Mouse (Mus musculus) heart, postnatal 0 days (tissue): ENCODE measurements around the gene Srarp. TPM values are rescaled to one million over a fixed set of nuclear protein-coding genes. Genes with fewer than 3 reads are reported as not detected.

Source experiments
- ATAC-seq: fragments of 200-750 bp; cut with Nextera tagmentation; 2 replicates; pipeline ENCODE4 v1.8.0; 2017; ENCODE audit warnings: low read depth, moderate number of reproducible peaks, moderate library complexity; ENCODE audit not compliant: insufficient read depth
- DNase-seq: peaks from one replicate; pipeline ENCODE4 v3.0.0-alpha.2; 2016; ENCODE audit warnings: low spot score
- H3K27ac ChIP-seq: fragments of 300-500 bp; sonication (generic); 2 replicates; pipeline ENCODE4 v1.5.1; 2014; ENCODE audit warnings: low read depth, mild to moderate bottlenecking
- H3K27me3 ChIP-seq: fragments of 300-500 bp; sonication (generic); 2 replicates; pipeline ENCODE4 v1.6.1; 2014; ENCODE audit warnings: low read length, mixed read lengths; ENCODE audit not compliant: control insufficient read depth, insufficient read depth
- H3K36me3 ChIP-seq: fragments of 300-500 bp; sonication (generic); replicated peaks from 2 replicates; pipeline ENCODE4 v1.6.1; 2014; ENCODE audit warnings: low read length, mixed read lengths; ENCODE audit not compliant: control insufficient read depth, insufficient read depth
- H3K4me1 ChIP-seq: fragments of 300-500 bp; sonication (generic); 2 replicates; pipeline ENCODE4 v1.6.1; 2014; ENCODE audit warnings: antibody characterized with exemption; ENCODE audit not compliant: control insufficient read depth, insufficient read depth
- H3K4me2 ChIP-seq: fragments of 300-500 bp; sonication (generic); 2 replicates; pipeline ENCODE4 v1.6.1; 2014; ENCODE audit warnings: low read depth, mild to moderate bottlenecking, low read length, moderate library complexity
- H3K4me3 ChIP-seq: fragments of 300-500 bp; sonication (generic); 2 replicates; pipeline ENCODE4 v1.5.1; 2014; ENCODE audit warnings: low read depth, low read length
- H3K9ac ChIP-seq: fragments of 300-500 bp; sonication (generic); replicated peaks from 2 replicates; pipeline ENCODE4 v1.6.1; 2014; ENCODE audit warnings: low read depth, low read length, mixed read lengths
- H3K9me3 ChIP-seq: fragments of 300-500 bp; sonication (generic); replicated peaks from 2 replicates; pipeline ENCODE4 v1.6.1; 2016; ENCODE audit warnings: low read length; ENCODE audit not compliant: control insufficient read depth
- CTCF ChIP-seq: IDR thresholded peaks from 2 replicates; pipeline ENCODE4 v1.5.1; 2016; ENCODE audit warnings: antibody characterized with exemption, control low read depth, low read depth
- EP300 ChIP-seq: IDR thresholded peaks from 2 replicates; pipeline ENCODE4 v1.6.1; 2016; ENCODE audit warnings: antibody characterized with exemption, low read depth
- WGBS: fragments of 180-500 bp; shearing (Covaris S2); extraction: QIAGEN DNeasy Blood & Tissue Kit; methylation state at CpG from one replicate; pipeline ENCODE4 v1.1.7; 2014; 5-methylcytosine and 5-hydroxymethylcytosine counted together
- polyA plus RNA-seq: library from polyadenylated mRNA; unstranded; fragments of >200 nt; fragmentation: Nextera tagmentation; extraction: Ambion mirVana; gene quantifications from 2 replicates; pipeline ENCODE4 v1.2.1, GENCODE M21; 2015
- total RNA-seq: library from RNA; depleted of rRNA; stranded (reverse); fragments of >200 nt; gene quantifications from 2 replicates; pipeline ENCODE4 v1.2.3, GENCODE M21; 2014; ENCODE audit warnings: low replicate concordance

Srarp gene
- total and polyA plus RNA-seq, 2 experiments from 2014 or later = not detected

- Histone ChIP-seq H3K27me3 (no peaks in the 10 kb centered on the region), H3K9me3 (no peaks in the 10 kb centered on the region; the same call in 1 of the 2 replicates), H3K4me2 (no peak overlapping the region), H3K36me3 (peaks cover 98% of the 10 kb centered on the region), H3K27ac (no peak overlapping the region), H3K9ac (no peak overlapping the region), H3K4me3 (no peak overlapping the region), H3K4me1 (no peaks in the 10 kb centered on the region)
- WGBS = 77% methylated on average over 15 of the region's 15 CpGs
- peak; percentile 18; the same call in 1 of the 2 replicates for TF ChIP-seq CTCF
- no peak for TF ChIP-seq EP300
- DNase-seq (no peak), ATAC-seq (no peak)
These were observed 31.1 kb upstream of the Srarp start for GRCm38 (mm10) chr4:141466844-141467580.

GRCm38 (mm10) chr4:141466289-141466795 lies 30.4 kb upstream of the Srarp start:
- H3K36me3 ChIP-seq = peaks cover 96% of the 10 kb centered on the region
- H3K4me2 ChIP-seq = no peak overlapping the region

GRCm38 (mm10) chr4:141465512-141466288 lies 29.8 kb upstream of the Srarp start:
- Histone ChIP-seq H3K4me2 (no peak overlapping the region), H3K4me3 (no peak overlapping the region), H3K36me3 (peaks cover 90% of the 10 kb centered on the region), H3K4me1 (no peaks in the 10 kb centered on the region), H3K27me3 (no peaks in the 10 kb centered on the region), H3K27ac (no peak overlapping the region), H3K9ac (no peak overlapping the region), H3K9me3 (no peaks in the 10 kb centered on the region)
- DNase-seq = no peak
- no peak for ATAC-seq
- WGBS = 90% methylated on average over 34 of the region's 34 CpGs
- TF ChIP-seq EP300 (no peak), CTCF (no peak)

More at GRCm38 (mm10) chr4:141466289-141466795, 30.4 kb upstream of the Srarp start:
- Histone ChIP-seq H3K4me3 (no peak overlapping the region), H3K4me1 (no peaks in the 10 kb centered on the region), H3K9ac (no peak overlapping the region), H3K9me3 (no peaks in the 10 kb centered on the region; the same call in 1 of the 2 replicates), H3K27me3 (no peaks in the 10 kb centered on the region), H3K27ac (no peak overlapping the region)
- WGBS = 87% methylated on average over 16 of the region's 16 CpGs
- ATAC-seq (no peak), DNase-seq (no peak)
- TF ChIP-seq EP300 (no peak), CTCF (no peak)

- Histone ChIP-seq H3K9ac (no peak overlapping the region), H3K9me3 (no peaks in the 10 kb centered on the region), H3K4me3 (no peak overlapping the region), H3K27ac (no peak overlapping the region), H3K4me2 (no peak overlapping the region), H3K27me3 (no peaks in the 10 kb centered on the region), H3K4me1 (no peaks in the 10 kb centered on the region), H3K36me3 (peaks cover 80% of the 10 kb centered on the region)
- 77% methylated on average over 16 of the region's 16 CpGs for WGBS
- no peak for DNase-seq
- no peak for ATAC-seq
- TF ChIP-seq EP300 (no peak), CTCF (no peak)
These were observed 28.8 kb upstream of the Srarp start for GRCm38 (mm10) chr4:141464722-141465121.

- ATAC-seq (no peak), DNase-seq (no peak)
- Histone ChIP-seq H3K27me3 (no peaks in the 10 kb centered on the region), H3K4me3 (no peak overlapping the region), H3K4me1 (peaks cover 3% of the 10 kb centered on the region; the same call in 1 of the 2 replicates), H3K9ac (no peak overlapping the region), H3K9me3 (no peaks in the 10 kb centered on the region), H3K36me3 (peaks cover 68% of the 10 kb centered on the region), H3K4me2 (no peak overlapping the region), H3K27ac (no peak overlapping the region)
- TF ChIP-seq EP300 = no peak
- 60% methylated on average over 14 of the region's 14 CpGs for WGBS
These were observed 27.6 kb upstream of the Srarp start for GRCm38 (mm10) chr4:141463472-141463871.
